Mouse (Mus musculus) forelimb bud, embryonic 11.5 days (tissue): Measurements from ENCODE around the gene Wdr78.

ENCODE experiments used
- DNase-seq: peaks from one replicate; pipeline ENCODE4 v3.0.0-alpha.2; 2012; ENCODE audit warnings: low read depth, low spot score

Gene Wdr78

DNA sequence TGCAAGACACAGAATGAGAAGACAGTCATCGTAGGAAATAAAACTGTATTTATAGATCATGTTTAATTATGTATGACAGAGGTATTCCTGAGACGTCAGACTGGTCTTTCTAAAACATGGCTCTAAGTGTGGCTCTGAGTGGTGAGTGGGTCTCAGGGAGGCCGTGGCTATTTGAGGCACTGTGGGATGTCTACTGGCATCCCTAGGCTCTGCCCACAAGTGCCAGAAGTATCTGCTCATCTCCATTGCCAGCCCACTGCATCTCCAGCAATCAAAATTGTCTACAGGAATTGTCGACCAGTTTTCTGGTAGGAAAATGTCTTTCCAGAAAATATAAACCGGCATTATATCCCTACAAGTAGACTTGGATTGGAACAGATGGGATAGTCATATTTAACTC is 57.4 kb downstream of the Wdr78 start:
- no peak for DNase-seq

GRCm38 (mm10) chr4:103048046-103048445 is 66.3 kb downstream of the Wdr78 start:
- no peak for DNase-seq

DNA sequence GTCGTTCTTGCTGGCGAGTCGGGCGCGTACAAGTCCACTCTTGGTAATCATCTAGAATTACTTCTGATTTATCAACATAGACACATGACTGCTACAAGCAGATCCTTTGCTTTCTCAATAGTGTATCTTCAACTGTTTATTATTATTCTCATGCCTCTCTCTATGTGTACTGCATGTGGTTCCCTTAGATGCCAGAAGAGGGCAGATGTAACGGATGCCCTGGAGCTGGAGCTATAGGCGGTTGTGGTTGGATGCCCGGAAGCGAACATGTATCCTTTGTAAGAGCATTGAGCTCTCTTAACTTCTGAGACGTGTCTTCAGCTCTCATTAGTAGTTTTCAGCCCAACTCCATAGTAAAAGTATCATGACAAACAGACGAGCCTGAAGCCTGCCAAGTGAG is 71.4 kb downstream of the Wdr78 start:
- no peak for DNase-seq

DNA sequence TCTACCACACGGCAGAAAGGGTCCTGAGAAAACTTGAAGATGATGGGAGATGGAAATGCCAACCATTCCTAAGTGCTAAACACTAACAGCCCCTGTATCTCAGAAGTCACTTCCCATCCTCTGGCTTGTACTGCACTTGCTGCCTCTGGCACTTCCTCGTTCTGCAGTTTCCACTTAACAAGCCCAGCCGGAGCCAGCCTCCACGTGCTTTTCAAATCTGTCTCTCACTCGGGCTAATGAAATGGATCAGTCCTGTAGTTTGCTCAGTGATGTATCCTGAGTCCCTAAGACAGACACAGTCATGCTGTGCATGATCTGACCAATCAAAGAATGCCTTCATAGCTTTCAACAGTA is 74.5 kb downstream of the Wdr78 start:
- DNase-seq: no peak

DNA sequence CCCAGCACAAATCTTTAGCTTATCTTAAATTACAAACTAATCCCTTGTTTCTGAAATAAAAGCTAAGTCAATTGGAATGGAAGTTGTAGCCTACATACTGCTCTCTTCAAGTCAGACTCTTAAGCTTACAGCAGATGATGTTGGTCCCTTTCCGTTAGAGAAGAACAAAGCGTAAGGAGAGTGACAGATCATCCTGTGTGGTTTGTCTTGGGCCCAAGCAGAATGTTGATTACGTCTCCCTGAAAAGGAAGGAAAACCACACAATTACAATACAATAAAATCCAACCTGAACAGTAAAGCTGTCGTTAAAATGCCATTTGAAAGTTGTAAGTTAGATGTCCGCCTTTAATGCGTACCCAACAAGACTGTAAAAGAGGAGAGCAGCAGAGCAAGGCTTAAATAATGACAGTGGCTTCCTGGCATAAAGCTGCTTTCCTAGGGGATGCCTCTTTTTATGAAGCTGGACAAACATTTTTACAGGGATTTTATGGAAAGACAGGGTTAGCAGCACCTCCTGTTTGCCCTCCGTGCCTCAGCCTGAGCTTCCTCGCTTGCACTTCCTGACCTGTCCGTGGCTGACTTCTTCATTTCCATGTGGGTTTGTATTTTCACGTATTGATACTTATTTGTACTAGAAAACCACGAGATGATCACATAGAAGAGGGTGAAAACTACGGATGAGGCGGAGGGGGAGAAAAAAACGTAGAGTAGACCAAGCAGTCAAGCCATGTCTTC is 75.1 kb downstream of the Wdr78 start:
- DNase-seq: no peak

DNA sequence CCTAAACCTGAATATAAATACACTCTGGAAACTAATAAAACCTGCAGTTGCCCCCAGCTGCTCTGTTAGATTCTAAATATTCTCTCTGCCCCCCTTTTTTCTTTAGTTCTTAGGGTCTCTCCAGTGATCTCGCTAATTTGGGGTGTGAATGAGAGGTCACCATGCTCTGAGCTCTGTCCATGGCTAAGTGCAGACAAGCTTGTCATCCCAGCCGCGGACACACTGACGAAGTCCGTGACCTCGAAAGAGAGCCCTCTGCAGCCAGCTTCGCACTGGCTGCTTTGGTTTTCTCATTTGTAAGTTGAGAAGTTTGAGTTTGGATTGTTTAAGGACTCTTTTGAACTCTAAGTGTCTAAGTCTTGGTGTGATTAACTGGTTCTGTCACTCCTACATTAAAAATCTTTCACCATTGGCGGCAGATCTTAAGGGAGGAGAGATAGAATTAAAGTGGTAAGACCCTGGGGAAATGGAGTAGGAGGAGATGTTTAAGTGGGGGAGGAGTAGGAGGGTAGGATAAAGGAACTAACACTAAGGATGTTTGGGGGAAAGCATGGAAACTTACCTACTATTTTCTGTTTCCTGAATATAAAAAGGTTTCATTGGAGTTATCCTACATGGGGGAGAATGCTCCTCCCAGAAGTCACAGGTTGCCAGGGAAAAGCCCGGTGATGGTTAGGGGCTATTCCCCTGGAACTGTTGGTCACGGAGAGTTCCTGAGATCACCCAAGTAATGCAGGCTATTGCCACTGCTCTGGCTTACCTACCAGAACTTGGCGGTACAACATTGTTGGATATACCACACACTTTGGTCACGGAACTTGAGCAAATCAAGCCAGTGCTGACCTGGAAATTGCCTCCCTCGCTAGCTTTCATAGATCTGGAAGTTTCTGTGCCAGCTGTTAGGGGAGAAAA is 85.9 kb downstream of the Wdr78 start:
- no peak for DNase-seq

DNA sequence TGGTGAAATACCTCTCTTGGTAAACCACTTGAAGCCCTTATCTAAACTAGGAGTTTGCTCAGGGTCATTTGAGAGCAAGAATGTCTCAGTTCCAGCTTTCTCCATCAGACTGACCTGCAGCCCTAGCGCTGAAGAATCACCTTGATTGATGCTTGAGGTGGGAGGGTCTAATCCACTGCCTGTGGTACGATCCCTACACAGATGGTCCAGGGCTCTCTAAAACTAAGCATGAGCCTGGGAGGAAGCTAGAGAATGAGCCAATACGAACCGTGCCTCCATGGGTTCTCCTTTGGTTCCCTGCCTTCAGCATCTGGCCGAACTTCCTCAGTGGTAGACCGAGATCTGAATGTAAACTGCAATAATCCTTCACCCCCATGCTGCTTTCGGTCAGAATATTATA is 86.6 kb downstream of the Wdr78 start:
- no peak for DNase-seq

GRCm38 (mm10) chr4:103026621-103027020 is 87.7 kb downstream of the Wdr78 start, which contains the start of gene Insl5:
Gene Insl5, minus strand, starts transcription at chr4:103026842.
- no peak for DNase-seq

DNA sequence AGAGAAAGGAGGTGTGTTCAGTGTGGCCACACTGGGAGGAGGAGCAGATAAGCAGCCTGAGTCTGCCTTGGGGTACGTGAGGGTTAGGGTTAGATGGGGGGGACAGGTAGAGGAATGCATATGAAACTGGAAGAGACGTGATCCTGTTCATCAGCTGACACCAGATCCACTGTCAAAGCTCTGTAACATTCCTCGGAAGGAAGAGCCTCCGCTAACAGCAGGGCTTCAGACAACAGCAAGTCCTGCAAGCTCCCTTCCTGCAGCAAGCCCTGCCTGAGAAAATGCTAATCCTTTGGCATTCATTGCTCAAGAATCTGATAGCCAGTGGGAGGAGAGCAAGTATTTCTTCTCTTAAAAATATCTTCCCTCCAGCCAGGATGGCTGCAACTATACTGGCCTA is 100.9 kb downstream of the Wdr78 start:
- DNase-seq: no peak

- no peak for DNase-seq
Observed at GRCm38 (mm10) chr4:103011823-103012222, 102.5 kb downstream of the Wdr78 start.

DNA sequence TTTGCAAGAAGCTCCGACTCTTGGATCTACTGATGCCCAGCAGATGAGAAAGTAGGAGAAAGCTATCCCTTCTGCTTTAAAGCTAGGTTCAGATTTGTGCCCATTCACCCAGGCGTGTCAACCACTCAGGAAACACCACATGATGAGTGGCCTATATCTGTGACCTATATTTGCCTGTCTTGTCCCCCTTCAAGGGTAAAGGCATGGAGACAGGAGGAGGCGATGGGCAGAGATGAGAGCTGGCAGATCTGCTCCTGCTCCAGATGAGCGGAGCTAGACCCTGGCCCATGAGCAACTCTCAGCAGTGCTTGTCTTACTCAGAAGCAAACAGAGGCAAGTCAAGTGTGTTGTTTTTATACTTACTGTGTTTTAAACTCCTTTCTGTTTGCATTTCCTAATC is 103.6 kb downstream of the Wdr78 start:
- DNase-seq: no peak

DNA sequence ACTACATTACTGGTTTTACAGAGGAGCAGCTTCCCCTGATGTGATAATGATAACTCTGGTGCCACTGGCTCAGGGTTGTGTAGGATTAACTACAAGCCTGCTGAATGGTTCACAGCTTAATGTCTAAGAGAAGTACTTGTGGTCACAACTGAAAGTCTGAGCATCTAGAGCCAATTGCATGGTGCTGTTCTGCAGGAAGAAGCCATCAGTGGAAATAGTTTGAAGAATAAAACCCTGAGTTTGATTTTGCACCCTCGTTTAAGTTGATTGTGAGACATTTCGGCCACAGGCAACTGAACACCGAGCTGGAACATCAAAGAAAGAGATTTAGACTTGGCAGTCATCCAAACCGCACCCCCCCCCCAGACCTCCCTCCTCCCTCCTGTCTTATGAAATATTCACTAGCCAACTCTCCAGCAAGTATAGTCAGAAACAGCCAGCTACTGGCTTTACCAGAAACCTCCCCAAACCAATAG is 107.4 kb downstream of the Wdr78 start:
- peak; percentile 61 for DNase-seq

DNA sequence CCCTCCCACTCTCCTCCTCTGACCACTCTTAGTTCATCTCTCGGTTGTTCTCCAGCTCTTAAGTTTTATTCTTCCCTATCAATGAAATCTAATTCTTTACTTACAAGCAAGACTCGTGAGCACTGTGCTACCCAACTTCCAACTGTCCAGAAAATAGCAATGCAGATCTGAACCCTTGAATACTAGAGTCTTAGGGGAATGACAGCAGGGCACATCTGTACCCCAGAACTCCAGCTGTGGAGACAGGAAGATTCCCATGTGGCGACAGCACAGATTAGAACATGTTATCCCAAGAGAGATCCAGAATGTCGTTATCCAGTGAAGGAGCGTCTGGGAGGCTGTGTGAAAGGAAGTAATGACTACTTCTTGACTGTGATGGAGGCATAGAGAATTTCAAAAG is 108.1 kb downstream of the Wdr78 start:
- DNase-seq: no peak

- DNase-seq: peak; percentile 82
Observed at GRCm38 (mm10) chr4:103005190-103005945, 109.0 kb downstream of the Wdr78 start.

- no peak for DNase-seq
Observed at GRCm38 (mm10) chr4:103004681-103005080, 109.7 kb downstream of the Wdr78 start.

DNA sequence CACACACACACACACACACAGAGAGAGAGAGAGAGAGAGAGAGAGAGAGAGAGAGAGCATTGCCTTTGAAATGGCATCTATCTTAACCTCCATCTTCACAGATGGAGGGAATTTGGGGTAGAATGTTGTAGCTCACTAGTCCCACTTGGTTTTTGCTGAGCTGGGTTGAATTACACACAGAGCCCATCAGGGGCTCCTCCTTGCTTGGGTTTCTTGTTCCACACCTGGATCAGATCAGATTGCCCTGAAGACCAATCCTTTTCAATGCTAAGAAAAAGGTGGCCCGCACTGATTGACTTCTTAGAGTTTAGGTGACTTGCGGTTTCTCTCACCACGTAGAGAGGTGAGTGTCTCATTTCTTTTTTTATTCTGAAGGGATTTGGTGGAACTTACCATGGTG is 122.7 kb downstream of the Wdr78 start:
- DNase-seq: no peak

DNA sequence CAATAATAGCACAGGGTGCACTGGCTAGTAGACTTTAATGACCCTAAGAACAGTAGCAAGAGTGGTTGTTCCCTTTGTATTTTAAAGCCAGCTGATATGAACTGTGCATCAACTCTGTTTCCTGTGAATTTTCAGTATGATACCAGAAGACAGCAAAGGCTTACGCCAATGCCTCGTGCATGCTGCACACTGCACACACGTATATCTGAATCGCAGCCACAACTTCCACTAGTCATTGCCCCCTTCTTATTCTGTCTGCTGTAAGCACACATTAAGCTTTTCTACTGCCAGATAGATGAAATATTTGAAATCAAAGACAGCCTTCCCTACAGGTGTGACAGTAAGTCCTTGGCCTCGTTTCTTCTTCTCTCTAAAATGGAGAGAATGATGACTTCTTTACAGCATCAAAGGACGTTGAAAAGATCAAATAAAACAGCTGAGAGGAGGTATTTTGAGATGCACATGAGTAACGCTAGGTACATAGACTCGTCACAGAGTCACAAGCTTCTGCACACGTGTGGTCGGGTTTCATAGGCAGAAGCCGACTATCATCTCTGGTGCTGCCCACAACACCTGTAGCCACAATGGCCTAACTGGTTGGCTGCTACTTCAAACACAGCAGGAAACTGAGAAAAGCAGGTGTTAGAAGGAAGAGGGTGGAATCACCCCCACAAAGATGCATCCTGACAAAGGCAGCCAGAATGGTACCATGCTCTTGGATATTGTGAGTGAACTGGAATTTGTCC is 123.6 kb downstream of the Wdr78 start:
- DNase-seq: no peak

GRCm38 (mm10) chr4:102990016-102990415 is 124.3 kb downstream of the Wdr78 start:
- no peak for DNase-seq

GRCm38 (mm10) chr4:102989391-102989790 is 125.0 kb downstream of the Wdr78 start:
- DNase-seq: no peak

DNA sequence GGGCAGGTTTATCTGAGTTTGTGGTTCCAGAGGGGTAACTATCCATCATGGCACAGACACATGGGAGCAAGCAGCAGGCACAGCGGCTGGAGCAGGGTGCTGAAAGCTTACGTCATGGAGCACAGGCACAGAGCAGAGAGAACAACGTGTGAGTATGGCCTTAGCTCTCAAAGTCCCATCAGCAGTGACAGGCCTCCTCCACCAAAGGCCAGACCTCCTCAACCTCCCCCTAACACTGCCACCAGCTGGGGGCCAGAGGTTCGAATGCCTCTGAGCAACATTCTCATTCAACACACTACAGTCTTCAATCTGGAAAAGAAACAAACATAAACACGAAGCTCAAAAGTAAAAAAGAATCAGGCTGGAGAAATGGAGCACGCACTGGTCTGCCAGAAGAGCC is 125.8 kb downstream of the Wdr78 start:
- no peak for DNase-seq
